Mouse (Mus musculus): ENCODE results near the gene Bcat1.

GRCm38 (mm10) chr6:145123136-145124060, 47.4 kb upstream of the Bcat1 start:
- TF ChIP-seq CTCF (conservative IDR thresholded peaks at IDR 0.05; ENCODE audit: low read length) (no peak), POU5F1 (IDR thresholded peaks at IDR 0.05; ENCODE audit: borderline replicate concordance, low read length) (no peak), NANOG (IDR thresholded peaks at IDR 0.05; ENCODE audit: borderline replicate concordance, low read length) (no peak)
